ENCODE assay signal across 10 mouse cellular contexts in the genomic region with DNA sequence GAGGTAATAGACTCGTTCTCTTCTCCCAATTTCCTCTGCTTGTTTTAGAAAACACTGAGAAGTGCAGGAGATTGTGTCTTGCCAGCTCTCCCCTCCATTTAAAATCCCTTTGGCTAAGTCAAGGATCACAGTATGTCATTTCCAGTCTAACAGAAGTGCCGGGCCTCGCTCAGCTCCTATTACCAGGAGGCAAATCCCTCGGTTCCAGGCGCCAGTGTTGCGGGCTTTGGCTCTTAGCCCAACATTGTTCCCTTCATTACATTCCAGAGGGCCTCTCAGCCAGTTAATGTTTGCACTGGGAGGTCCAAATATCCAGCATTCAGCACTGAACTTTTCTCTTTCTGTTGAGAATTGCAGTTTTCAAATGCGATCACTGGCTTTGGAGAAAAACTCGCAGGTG.
DNase-seq lines count a peak whose midpoint lies in the region; ATAC-seq lines count a peak whose summit lies in the region.
"Had no signal": no experiment of that assay in that cellular context is flagged by ENCODE, and none has a peak within 500 bp of the region (broad histone marks: within the 10 kb centered on the region; RNA-seq: fewer than 3 reads in every experiment).

No protein-coding gene starts in this region.

- H3K9ac ChIP-seq in liver, embryonic 11.5 days (ENCODE audit: low read depth, low read length) = no peak overlapping the region
- no peak overlapping the region; the same call in 1 of the 2 replicates for H3K9ac ChIP-seq in forebrain, embryonic 15.5 days (replicated peaks)
- no peak overlapping the region for H3K9ac ChIP-seq in midbrain, embryonic 12.5 days (replicated peaks)
- H3K9ac ChIP-seq: neural tube, embryonic 12.5 days had no signal

- DNase-seq in liver = peak; percentile 35
- DNase-seq in liver, embryonic 11.5 days (ENCODE audit: low spot score) = no peak
- DNase-seq in hindbrain, embryonic 10.5 days (ENCODE audit: low spot score) = peak; percentile 51
- DNase-seq in layer of hippocampus, adult 8-10 months (ENCODE audit: low spot score in 2 of 2) = peak; percentile 14 to 21
- DNase-seq in spleen, postnatal 4 days (ENCODE audit: low spot score in 2 of 2) = no peak
- no peak for DNase-seq in spleen, postnatal 36 days (ENCODE audit: low spot score in 2 of 2)

- H3K27ac ChIP-seq in liver, embryonic 11.5 days (ENCODE audit: low read depth, low read length) = no peak overlapping the region
- 0 out of 2 replicates have a peak overlapping the region, but pooled peaks have one; percentile 5 for H3K27ac ChIP-seq in forebrain, embryonic 15.5 days (replicated peaks)
- peak overlapping the region; percentile 71 for H3K27ac ChIP-seq in hindbrain, embryonic 10.5 days
- peak overlapping the region; percentile 56 for H3K27ac ChIP-seq in midbrain, embryonic 12.5 days (replicated peaks)
- H3K27ac ChIP-seq: neural tube, embryonic 12.5 days had no signal

- H3K36me3 ChIP-seq in liver, embryonic 11.5 days (ENCODE audit: control insufficient read depth, insufficient read depth, low read length) = no peaks in the 10 kb centered on the region
- no peaks in the 10 kb centered on the region for H3K36me3 ChIP-seq in forebrain, embryonic 15.5 days
- H3K36me3 ChIP-seq in hindbrain, embryonic 10.5 days = no peaks in the 10 kb centered on the region
- H3K36me3 ChIP-seq in midbrain, embryonic 12.5 days = no peaks in the 10 kb centered on the region
- H3K36me3 ChIP-seq: G1E; neural tube, embryonic 12.5 days had no signal

- 47% methylated on average over 8 of the region's 8 CpGs for WGBS in liver, embryonic 11.5 days
- 2% methylated on average over 8 of the region's 8 CpGs for WGBS in forebrain, embryonic 15.5 days
- 29% methylated on average over 8 of the region's 8 CpGs for WGBS in hindbrain, embryonic 10.5 days
- WGBS in midbrain, embryonic 12.5 days = 12% methylated on average over 8 of the region's 8 CpGs

- H3K4me2 ChIP-seq in liver, embryonic 11.5 days = no peak overlapping the region
- peak overlapping the region; percentile 0; the same call in 1 of the 2 replicates for H3K4me2 ChIP-seq in forebrain, embryonic 15.5 days (replicated peaks)
- no peak overlapping the region for H3K4me2 ChIP-seq in midbrain, embryonic 12.5 days (replicated peaks)
- H3K4me2 ChIP-seq: neural tube, embryonic 12.5 days had no signal

- H3K4me1 ChIP-seq in liver, embryonic 11.5 days (replicated peaks; ENCODE audit: control insufficient read depth, insufficient read depth, low read length) = no peaks in the 10 kb centered on the region
- H3K4me1 ChIP-seq in forebrain, embryonic 15.5 days = peaks cover 22% of the 10 kb centered on the region
- H3K4me1 ChIP-seq in hindbrain, embryonic 10.5 days (replicated peaks) = peaks cover 35% of the 10 kb centered on the region
- H3K4me1 ChIP-seq in midbrain, embryonic 12.5 days = peaks cover 22% of the 10 kb centered on the region

- no peak overlapping the region for H3K4me3 ChIP-seq in liver, embryonic 11.5 days (ENCODE audit: low read depth, low read length)
- H3K4me3 ChIP-seq in forebrain, embryonic 15.5 days = no peak overlapping the region
- H3K4me3 ChIP-seq in hindbrain, embryonic 10.5 days = no peak overlapping the region
- no peak overlapping the region for H3K4me3 ChIP-seq in midbrain, embryonic 12.5 days
- H3K4me3 ChIP-seq: neural tube, embryonic 12.5 days had no signal

- H3K27me3 ChIP-seq in liver, embryonic 11.5 days (replicated peaks; ENCODE audit: control insufficient read depth, insufficient read depth, low read length) = no peaks in the 10 kb centered on the region
- peaks cover 10% of the 10 kb centered on the region; the same call in 1 of the 2 replicates for H3K27me3 ChIP-seq in forebrain, embryonic 15.5 days
- no peaks in the 10 kb centered on the region for H3K27me3 ChIP-seq in hindbrain, embryonic 10.5 days (ENCODE audit: insufficient read depth, poor library complexity, severe bottlenecking)
- H3K27me3 ChIP-seq in midbrain, embryonic 12.5 days = peaks cover 13% of the 10 kb centered on the region; the same call in 1 of the 2 replicates
- H3K27me3 ChIP-seq: neural tube, embryonic 12.5 days had no signal

- no peak for ATAC-seq in liver, embryonic 11.5 days (replicated peaks; ENCODE audit: low FRiP score)
- no peak for ATAC-seq in forebrain, embryonic 15.5 days (replicated peaks)
- ATAC-seq in midbrain, embryonic 12.5 days (ENCODE audit: low FRiP score, low read depth) = peak; percentile 30; the same call in 1 of the 2 replicates

- H3K9me3 ChIP-seq in liver, embryonic 11.5 days (ENCODE audit: control insufficient read depth, low read length) = no peaks in the 10 kb centered on the region
- no peaks in the 10 kb centered on the region for H3K9me3 ChIP-seq in forebrain, embryonic 15.5 days
- no peaks in the 10 kb centered on the region for H3K9me3 ChIP-seq in hindbrain, embryonic 10.5 days
- H3K9me3 ChIP-seq in midbrain, embryonic 12.5 days = no peaks in the 10 kb centered on the region
- H3K9me3 ChIP-seq: neural tube, embryonic 12.5 days had no signal

Comparison
In these comparisons a context has a peak if more than half of its experiments do, and no peak if none do; other contexts are left out.
1. DNase-seq: peak in liver (single experiment), hindbrain, embryonic 10.5 days (single experiment) and layer of hippocampus, adult 8-10 months (2 of 2); none in liver, embryonic 11.5 days (single experiment), spleen, postnatal 4 days (0 of 2) and spleen, postnatal 36 days (0 of 2).